Mouse (Mus musculus): ENCODE data around the gene Abat.

Abat gene

DNA sequence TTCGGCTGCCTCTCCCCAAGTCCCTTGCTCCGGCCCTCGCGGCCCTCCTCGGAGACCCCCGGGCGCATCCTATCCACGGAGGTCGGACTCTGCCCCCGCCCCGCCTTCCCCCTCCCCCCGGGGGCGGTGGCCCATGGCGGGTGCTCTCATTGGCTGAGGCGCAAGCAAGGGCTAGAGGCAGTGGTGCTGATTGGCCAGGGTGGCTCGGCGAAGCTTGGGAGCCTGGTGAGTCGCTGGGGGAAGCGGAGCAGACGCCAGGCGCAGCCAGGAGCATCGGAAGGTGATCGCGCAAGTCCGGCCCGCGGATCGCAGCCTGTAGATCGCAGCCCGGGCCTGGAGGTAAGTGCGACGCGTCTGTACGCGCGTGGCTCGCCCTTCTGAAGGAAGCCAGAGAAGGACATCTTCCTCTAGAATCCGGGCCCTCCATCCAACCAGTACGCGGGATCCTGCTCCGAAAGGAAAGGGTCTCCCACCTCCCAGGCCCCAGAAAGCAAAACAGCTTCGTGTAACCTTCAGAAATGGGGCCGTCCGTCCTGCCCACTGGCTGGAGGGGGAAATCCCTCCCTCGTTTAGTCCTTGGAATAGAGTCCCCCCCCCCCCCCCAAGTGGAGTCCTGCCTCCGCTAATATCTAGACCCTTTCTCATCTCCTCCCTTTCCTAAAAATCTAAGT, at the start of gene Abat:
Abat (plus strand) TSS at position 194 of the 671 bp plus-strand sequence.
- peak; percentile 64 for DNase-seq (ENCODE audit: low read depth, low spot score)

DNA sequence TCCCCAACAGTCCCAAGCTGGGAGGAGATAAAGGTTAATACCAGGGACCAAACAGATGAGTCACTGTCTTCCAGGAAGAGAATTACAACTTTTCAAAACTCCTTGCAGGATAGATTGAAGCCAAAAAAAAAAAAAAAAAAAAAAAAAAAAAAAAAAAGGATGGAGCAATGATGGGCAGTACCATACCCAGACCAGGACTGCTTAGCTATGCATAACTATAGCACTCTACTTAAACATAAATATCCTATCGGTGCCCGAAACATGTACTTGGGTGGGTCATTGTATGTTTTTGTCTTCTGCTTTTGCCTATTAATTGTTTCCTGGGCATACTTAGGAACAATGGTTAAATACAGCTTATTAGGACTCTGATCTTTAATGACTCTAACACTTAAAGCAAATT, 43.1 kb upstream of the Abat start:
- no peak for DNase-seq (ENCODE audit: low read depth, low spot score)

DNA sequence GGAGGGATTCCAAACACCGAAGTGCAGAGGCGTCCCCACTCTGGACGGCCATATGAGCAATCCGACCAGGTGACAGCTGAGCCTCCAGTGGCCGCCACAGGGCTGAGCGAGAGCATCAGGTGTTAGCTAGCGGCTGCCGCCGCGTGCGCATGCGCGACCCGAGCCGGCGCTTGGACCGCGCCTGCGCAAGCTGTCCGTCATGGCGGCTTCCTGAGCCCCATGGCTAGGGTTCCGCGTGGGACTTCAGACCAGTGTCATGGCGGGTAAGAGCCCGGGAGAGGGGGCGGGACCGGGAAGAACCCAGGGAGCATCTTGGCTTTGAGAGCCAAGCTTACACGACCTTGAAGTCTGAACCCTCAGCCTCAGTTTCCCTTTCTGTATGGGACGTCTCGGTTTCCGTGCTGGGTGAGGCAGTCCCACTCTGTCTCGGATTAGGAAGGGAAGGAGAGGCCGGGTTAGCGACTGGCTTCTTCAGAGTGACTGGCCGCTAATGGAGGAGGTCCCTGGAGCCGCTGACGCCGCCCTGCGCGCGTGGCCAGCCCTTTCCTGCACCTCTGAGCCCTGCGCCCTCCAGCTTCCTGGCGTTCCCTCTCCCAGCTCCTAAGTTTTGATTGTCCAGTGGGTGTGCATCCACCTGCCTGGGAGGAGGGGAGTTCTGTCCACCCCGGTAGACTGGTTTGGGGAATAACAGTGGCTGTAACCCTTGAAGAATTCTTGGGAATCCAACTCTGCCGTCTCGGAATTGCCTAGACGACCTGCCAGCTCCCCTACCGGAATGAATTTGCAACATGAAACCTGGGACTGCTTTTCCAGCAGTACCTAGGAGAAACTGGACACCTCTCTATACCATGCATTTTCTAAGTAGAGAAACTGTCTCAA, 42.4 kb upstream of the Abat start, which contains the start of gene Mettl22:
Mettl22 (plus strand) TSS at position 186 of the 879 bp plus-strand sequence.
- peak; percentile 94 for DNase-seq (ENCODE audit: low read depth, low spot score)

DNA sequence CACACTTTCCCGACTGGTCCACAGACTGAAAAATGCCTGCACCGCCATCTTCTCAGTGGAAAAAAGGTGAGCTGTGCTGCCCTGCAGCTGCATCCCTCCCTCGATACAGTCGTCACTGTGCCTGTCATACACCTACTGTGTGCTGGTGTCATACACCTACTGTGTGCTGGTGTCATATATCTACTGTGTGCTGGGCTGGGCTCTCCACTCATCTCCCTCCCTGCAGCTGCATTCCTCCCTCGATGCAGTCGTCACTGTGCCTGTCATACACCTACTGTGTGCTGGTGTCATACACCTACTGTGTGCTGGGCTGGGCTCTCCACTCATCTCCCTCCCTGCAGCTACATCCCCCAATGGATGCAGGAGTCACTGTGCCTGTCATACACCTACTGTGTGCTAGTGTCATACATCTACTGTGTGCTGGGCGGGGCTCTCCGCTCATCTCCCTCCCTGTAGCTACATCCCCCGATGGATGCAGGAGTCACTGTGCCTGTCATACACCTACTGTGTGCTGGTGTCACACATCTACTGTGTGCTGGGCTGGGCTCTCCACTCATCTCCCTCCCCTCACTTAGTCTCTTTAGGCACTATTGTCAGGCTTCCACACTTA, 25.7 kb upstream of the Abat start:
- DNase-seq (ENCODE audit: low read depth, low spot score): no peak

DNA sequence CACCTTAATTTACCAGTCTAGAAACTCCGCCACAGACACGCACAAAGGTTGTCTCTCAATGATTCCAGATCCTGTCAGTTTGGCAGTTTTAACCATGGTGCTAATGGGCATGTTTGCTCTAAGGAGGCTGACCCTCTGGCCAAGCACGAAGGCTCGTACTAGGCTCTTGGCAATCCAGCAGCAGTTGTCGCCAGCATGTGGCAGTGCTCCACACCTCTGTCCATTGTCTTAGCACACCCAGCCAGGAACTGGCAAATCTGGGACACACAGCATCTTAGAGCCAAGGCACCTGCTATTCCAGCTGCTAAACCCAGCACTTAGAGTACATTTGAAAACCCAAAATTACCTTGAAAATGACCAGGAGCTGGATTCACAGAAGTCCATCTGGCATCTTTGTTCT, 23.9 kb upstream of the Abat start:
- no peak for DNase-seq (ENCODE audit: low read depth, low spot score)

DNA sequence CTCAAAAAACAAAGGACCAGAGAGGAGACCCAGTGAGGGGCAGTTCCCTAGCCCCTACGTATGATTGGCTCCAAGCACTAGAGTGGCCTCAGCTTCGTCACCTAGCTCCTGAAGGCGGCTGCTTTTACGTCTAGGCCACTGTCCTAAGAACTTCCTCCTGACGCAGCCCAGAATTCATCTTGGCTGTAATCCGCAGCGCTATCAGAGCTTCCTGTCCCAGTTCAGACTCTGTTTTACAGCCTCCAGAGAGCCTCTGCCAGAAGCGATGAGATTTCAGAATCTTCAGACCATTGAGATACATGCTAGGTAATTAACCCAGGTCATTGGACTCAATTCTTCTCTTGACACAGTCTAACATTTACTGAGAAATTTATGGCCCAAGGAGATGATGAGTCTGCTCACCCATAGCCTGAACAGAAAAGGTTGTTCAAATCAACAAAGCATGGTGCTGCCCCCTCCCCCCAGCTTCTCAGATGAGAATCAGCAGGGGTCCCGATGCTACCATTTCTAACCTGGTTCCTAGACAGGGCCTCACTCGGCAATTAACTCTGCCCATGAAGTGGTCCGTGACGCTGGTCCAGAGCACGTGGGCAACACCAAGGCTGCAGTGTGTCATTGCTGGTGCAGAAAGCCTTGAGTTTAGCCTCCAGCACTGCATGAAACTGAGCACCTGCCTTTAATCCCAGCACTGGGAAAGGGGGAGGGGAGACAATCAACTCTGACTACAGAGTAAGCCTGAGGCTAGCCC, 21.3 kb upstream of the Abat start:
- no peak for DNase-seq (ENCODE audit: low read depth, low spot score)

DNA sequence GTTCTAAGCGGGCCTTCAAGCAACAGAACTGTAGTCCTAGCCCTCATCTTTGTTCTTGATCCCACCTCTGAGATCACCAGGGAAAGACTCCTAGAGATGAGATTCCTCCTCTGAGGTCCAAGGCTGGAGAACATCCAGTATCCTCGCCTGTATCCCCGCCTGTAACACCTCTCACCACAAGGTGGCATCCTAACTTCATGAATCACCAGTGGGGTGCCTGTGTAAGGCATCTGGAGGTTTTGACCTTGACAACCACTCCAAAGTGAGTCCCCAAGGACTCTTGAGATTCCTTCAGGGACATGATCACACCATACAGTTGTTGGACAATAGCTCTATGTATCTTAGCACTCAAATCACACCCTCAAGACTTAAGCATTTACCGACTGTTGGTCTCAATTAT, 19.0 kb upstream of the Abat start:
- peak; percentile 65 for DNase-seq (ENCODE audit: low read depth, low spot score)

DNA sequence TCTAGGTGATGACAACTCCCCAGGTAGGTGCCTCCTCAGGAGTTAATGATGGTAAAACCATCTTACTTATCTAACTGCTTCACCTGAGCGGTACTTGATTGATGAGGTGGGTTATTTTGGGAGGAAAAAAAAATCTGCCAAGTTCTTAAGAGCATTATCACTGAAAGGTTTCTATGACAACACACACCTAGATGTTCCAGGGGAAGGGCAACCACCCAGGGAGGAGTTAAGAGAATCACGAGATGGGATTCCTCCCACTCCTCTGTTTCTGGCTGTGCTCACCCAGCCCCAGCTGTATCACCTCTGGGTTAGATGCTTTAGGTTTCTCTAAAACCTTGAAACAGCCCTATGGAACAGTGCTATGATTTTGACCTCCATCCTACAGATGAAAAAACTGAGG, 16.3 kb upstream of the Abat start:
- DNase-seq (ENCODE audit: low read depth, low spot score): no peak

DNA sequence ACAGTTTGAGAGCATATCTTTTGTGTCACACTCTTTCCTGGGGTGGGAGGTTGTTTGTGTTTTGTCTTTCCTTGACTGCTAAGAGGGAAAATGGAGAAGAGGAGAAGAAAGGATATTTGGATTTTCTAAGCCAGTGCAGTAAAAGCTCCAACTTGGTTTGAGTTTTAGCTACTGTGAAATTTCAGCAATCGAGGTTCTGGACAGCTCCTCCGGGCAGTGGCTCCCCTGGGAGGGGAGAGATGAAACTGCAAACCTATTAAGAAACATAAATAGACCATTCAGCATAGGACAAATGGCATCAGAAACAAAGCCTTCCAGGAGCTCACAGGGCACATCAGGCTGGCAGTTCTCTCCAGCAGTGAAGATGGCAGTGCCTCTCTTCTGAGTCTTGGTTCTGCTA, 9.0 kb upstream of the Abat start:
- DNase-seq (ENCODE audit: low read depth, low spot score): no peak

DNA sequence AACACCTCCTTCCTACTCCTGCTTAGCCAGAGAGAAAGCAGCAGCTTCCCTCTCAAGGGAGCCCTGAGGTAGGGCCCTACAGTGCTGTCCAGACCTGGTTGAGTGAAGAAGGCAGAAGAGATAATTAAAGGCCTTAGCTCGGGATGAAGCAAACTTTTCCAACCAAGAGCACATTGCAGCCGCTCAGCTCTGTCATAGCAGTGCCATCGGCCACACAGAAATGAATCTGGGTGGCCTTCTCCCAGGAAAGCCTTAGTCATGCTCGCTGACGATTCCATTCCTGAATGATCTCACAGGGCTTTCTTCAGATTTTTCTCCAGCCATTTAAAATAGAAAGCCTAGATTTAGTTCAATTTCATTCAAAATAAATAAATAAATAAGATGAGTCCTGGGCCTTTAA, 3.3 kb upstream of the Abat start:
- DNase-seq (ENCODE audit: low read depth, low spot score): no peak

DNA sequence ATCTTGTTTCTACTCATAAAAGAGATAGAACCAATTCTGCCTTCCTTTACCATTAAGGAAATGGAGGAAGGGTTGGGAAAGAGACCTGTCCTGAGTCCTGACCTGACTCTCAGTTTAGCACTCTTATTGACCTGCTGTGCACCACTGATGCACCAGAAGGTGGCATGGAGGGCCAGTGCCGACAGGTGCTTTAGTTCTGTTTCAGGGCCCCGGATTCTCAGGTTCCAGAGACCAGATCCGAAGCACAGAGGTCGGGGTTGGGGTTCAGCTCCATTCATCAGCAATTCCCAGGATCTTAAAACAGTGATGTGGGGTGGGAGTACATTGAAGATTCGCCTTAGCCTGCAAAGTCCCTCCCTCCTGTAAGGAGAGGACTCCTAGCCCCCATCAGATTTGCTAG, 399 bp upstream of the Abat start:
- no peak for DNase-seq (ENCODE audit: low read depth, low spot score)

DNA sequence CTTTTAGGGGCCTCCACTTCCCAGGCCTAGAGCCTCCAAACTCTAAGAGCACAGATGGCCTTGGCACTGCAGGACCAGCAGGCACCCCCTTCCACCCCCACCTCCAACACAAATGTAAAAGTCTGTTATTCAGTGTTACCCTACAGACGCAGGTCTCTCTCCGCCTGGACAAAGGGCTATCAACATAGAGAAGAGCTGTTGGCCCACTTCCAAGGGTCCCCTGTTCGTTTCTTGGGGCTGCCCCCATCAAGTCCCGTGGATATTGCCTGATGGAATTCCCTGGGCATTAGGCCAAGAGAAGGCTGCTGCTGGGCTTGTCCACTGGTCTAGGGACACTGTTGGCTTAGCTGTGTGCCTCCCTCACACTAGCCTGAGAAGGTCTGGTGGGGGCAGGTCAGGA, 951 bp downstream of the Abat start:
- no peak for DNase-seq (ENCODE audit: low read depth, low spot score)

DNA sequence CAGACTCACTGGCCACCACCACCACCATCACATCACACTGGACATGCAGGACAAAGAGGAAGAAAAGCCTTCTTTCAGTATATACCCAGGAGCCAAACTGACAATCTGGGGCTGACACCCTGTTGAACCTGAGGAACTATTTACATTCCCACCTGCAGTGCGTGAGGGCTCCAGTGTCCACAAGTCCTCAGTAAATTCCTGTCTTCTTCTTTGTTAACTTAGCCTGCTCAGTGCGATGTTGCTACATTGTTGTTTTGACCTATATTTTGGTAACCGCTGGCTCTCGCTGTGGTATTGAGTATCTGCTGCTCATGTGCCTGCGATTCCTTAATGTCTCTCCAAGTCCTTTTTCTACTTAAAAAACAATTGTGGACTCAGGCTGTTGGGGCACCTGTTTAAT, 7.3 kb downstream of the Abat start:
- no peak for DNase-seq (ENCODE audit: low read depth, low spot score)

DNA sequence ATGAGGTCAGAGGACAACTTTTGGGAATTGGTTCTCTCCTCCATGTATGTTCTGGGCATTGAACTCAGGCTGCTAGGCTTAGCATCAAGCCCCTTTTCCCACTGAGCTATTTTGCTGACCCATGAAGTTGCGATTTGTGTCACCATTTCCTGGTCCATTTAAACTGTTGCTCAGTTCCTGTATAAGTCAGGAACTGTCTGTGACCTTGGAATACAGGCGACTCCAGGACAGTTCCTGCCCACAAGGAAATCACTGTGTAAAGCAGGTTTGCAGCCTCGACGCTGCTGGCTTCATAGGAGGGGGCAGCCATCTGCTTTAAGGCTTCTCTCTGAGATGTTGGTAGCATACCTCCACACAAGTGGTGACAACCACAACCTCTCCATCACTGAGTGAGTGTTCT, 8.1 kb downstream of the Abat start:
- no peak for DNase-seq (ENCODE audit: low read depth, low spot score)

DNA sequence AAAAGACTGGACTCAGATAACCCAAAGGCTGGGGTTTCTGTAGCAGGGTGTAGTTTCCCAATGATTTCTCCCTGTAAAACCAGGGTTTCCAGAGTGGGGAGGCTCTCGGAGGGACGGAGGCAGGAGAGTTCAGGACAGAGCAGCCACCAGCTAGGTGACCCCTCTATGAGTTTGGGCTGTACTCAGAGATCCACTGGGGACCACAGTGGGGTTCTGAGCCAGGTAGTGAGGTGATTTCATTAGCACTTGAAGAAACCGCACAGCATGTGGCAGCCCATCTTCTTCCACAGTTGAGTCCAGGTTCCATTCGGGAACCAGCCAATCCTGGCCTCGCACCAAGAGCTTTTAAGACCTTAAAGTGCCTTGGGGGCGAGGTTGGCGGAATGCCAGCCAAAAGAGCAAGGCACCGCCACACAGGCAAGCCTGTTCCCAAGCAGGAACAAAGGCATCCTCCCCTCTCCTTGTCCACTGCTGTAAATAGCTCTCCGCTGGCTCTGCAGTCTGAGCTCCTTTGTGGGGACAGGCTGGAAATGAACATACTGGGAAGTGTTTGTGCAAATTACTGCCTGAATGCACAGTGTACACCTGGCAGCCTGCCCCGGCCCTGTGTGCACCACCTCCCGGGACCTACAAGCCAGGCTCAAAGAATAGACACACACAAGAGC, 10.4 kb downstream of the Abat start:
- no peak for DNase-seq (ENCODE audit: low read depth, low spot score)

DNA sequence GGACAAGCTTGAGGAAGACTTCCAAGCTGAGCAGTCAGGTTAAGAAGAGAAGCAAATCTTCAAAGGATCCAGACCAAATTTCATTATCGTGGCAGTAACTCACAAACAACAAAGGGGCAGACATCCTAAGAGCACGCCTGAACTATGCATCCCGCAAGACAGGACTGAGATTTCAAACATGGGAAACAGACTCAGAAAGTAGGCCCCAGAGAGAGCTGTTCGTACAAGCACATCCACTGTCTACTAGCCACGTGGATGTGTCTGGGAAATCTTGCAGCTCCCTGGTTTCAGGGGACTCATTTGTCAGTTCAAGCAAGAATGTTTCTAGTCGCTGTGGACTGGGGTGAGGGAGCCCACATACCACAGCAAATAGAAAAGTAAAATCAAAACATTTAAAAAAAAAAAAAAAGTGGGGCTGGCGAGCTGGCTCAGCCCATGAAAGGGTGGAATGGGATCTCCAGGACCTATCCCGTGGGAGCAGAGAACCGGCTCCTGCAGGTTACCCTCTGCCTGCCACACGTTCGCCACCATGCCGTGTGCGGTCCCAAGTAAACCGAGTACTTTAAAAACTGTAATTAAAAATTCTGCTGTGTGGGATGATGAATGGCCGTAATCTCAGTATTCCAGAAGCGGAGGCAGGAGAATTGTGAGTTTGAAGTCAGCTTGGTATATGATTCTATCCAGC, 11.1 kb downstream of the Abat start:
- DNase-seq (ENCODE audit: low read depth, low spot score): no peak

DNA sequence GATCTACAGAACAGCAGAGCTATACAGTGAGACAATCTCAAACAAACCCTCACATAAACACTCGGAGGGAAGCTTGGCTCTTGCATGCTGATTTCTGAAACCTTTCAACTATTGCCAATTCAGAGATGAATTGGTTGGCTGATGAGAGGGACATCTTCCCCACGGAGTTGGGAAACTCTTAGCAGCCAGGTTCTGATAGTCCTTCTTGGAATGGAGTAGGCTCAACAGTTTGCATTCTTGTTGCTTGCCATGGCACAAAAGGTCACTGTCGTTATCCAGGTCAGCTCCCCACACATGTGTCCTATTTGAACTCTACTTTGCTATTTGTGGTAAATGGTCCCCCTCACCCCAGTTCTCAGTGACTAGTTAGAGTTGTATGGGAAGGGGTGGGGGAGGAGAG, 12.1 kb downstream of the Abat start:
- DNase-seq (ENCODE audit: low read depth, low spot score): no peak

DNA sequence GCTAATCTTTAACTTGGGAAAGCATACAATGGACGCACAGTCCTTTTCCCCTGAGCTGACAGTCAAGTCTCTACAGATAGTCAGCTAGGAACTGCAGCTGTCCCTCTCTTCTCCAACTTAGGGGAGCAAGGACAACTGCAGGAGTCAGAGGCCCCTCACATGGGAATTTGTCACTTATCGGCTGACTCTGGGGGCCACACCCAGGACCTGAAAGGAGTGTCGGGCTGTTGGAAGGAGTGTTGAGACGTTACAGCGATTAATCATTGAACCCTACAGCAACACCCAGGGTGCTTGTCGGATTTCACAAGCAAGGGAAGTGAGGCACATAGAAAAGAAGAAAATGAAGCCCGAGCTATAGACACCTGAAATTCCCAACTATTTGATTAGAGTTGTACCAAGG, 12.6 kb downstream of the Abat start:
- no peak for DNase-seq (ENCODE audit: low read depth, low spot score)

DNA sequence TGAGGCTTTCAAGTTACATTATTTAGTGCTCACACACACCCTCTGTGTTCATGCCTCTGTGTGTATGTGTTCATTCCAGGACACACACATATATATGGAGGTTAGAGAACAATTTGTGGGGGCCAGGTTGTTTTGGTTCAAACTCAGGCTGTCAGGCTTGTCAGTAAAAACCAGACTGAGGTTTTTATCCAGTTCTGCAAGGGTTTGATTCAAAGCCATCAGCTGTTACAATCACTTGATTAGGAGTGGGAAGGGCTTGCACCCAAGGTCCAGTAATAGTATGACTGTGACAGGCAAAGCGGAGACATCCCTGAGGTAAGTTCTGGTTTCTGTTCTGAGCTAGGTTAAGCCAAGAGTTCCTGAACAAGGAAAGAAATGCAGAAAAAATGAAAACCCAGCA, 16.2 kb downstream of the Abat start:
- no peak for DNase-seq (ENCODE audit: low read depth, low spot score)

DNA sequence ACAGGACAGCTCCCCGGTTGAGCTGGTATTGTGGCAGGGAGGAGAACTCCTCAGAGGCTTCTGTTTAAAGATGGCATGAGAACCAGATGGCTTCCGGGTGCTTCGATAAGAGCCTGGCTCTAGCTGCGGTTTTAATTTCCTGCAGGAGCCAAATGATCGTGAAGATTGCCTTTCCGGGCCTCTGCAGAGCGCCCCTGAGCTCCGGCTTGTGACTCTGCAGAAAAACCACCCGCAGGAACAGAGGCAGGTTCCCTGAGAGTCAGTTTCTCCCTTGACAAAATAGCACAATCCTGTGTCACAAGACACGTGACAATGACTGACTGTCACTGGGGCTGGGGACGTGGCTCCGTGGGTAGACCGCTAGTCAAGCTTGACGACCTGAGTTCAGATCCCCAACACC, 16.8 kb downstream of the Abat start:
- peak; percentile 39 for DNase-seq (ENCODE audit: low read depth, low spot score)

DNA sequence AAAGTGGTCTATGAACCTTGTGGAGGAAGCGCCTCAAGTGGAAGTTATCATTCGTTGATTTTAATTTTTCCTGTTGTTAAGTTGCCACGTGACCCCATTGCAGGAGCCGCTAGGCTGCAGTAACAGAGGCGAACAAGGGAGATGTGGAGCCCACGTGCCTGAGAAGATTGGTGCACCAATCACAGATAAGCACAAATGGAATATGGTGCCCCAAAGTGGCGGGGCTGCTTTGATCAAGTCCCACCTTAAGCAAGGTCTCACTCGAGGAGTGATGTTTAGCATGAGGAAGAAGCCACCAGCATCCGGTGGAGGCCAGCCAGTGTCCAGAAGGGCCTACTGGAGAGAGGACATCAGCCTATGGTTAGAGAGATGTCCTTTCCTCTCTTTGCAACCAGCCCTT, 19.2 kb downstream of the Abat start:
- no peak for DNase-seq (ENCODE audit: low read depth, low spot score)
